Mouse (Mus musculus): Measurements from ENCODE around the gene Diras1. TPM values are rescaled to one million over a fixed set of nuclear protein-coding genes. Genes with fewer than 3 reads are reported as not detected.

Diras1 gene
- polyA plus RNA-seq, 2 experiments, result not detected

- no peaks in the 10 kb centered on the region for H3K9me3 ChIP-seq (ENCODE audit: control insufficient read depth, low read length)
- TF ChIP-seq EP300 (IDR thresholded peaks at IDR 0.05; ENCODE audit: low read depth) (no peak), CTCF (IDR thresholded peaks at IDR 0.05; ENCODE audit: low read depth) (no peak)
- no peak overlapping the region for H3K4me2 ChIP-seq (ENCODE audit: low read depth)
- H3K9ac ChIP-seq (replicated peaks), result no peak overlapping the region
- H3K27me3 ChIP-seq (ENCODE audit: control insufficient read depth, insufficient read depth, low read length), result peaks cover 20% of the 10 kb centered on the region
- ATAC-seq (ENCODE audit: insufficient read depth) (peak; percentile 53; the same call in 1 of the 2 replicates), DNase-seq (ENCODE audit: low read depth in 3 of 3, low spot score in 3 of 3) (no peak)
- H3K4me1 ChIP-seq (replicated peaks; ENCODE audit: control insufficient read depth in 2 of 2, insufficient read depth in 2 of 2, low read length in 1 of 2), result no peaks in the 10 kb centered on the region
- H3K36me3 ChIP-seq (replicated peaks; ENCODE audit: control insufficient read depth, insufficient read depth, low read depth), result no peaks in the 10 kb centered on the region
- H3K4me3 ChIP-seq (ENCODE audit: insufficient read depth in 1 of 2, low read depth in 2 of 2, low read length in 2 of 2), result no peak overlapping the region
- H3K27ac ChIP-seq, result no peak overlapping the region
Measured at GRCm38 (mm10) chr10:81028219-81028618, 2.8 kb upstream of the Diras1 start.

GRCm38 (mm10) chr10:81027331-81027730 lies 1.9 kb upstream of the Diras1 start:
- Histone ChIP-seq H3K4me3 (ENCODE audit: insufficient read depth in 1 of 2, low read depth in 2 of 2, low read length in 2 of 2) (no peak overlapping the region), H3K4me2 (ENCODE audit: low read depth) (no peak overlapping the region), H3K4me1 (replicated peaks; ENCODE audit: control insufficient read depth in 2 of 2, insufficient read depth in 2 of 2, low read length in 1 of 2) (no peaks in the 10 kb centered on the region), H3K27me3 (ENCODE audit: control insufficient read depth, insufficient read depth, low read length) (peaks cover 25% of the 10 kb centered on the region), H3K27ac (no peak overlapping the region), H3K9ac (replicated peaks) (no peak overlapping the region), H3K36me3 (replicated peaks; ENCODE audit: control insufficient read depth, insufficient read depth, low read depth) (no peaks in the 10 kb centered on the region), H3K9me3 (ENCODE audit: control insufficient read depth, low read length) (no peaks in the 10 kb centered on the region)
- TF ChIP-seq EP300 (IDR thresholded peaks at IDR 0.05; ENCODE audit: low read depth) (no peak), CTCF (IDR thresholded peaks at IDR 0.05; ENCODE audit: low read depth) (no peak)
- no peak for DNase-seq (ENCODE audit: low read depth in 3 of 3, low spot score in 3 of 3)
- 44% methylated on average over 4 of the region's 4 CpGs for whole genome bisulfite sequencing (ENCODE audit: insufficient replicate concordance)
- no peak for ATAC-seq (ENCODE audit: insufficient read depth)

GRCm38 (mm10) chr10:81026857-81027256 lies 1.4 kb upstream of the Diras1 start:
- no peaks in the 10 kb centered on the region for H3K4me1 ChIP-seq (replicated peaks; ENCODE audit: control insufficient read depth in 2 of 2, insufficient read depth in 2 of 2, low read length in 1 of 2)
- H3K9ac ChIP-seq (replicated peaks), result no peak overlapping the region
- no peak overlapping the region for H3K4me2 ChIP-seq (ENCODE audit: low read depth)
- H3K27ac ChIP-seq, result no peak overlapping the region
- H3K36me3 ChIP-seq (replicated peaks; ENCODE audit: control insufficient read depth, insufficient read depth, low read depth), result no peaks in the 10 kb centered on the region
- TF ChIP-seq CTCF (IDR thresholded peaks at IDR 0.05; ENCODE audit: low read depth) (no peak), EP300 (IDR thresholded peaks at IDR 0.05; ENCODE audit: low read depth) (no peak)
- 80% methylated on average over 5 of the region's 5 CpGs for WGBS (ENCODE audit: insufficient replicate concordance)
- H3K4me3 ChIP-seq (ENCODE audit: insufficient read depth in 1 of 2, low read depth in 2 of 2, low read length in 2 of 2), result no peak overlapping the region
- H3K9me3 ChIP-seq (ENCODE audit: control insufficient read depth, low read length), result no peaks in the 10 kb centered on the region
- no peak for ATAC-seq (ENCODE audit: insufficient read depth)
- DNase-seq (ENCODE audit: low read depth in 3 of 3, low spot score in 3 of 3), result no peak
- H3K27me3 ChIP-seq (ENCODE audit: control insufficient read depth, insufficient read depth, low read length), result peaks cover 30% of the 10 kb centered on the region

- WGBS (ENCODE audit: insufficient replicate concordance), result 2% methylated on average over 43 of the region's 43 CpGs
- Histone ChIP-seq H3K4me1 (replicated peaks; ENCODE audit: control insufficient read depth in 2 of 2, insufficient read depth in 2 of 2, low read length in 1 of 2) (no peaks in the 10 kb centered on the region), H3K27me3 (ENCODE audit: control insufficient read depth, insufficient read depth, low read length) (peaks cover 32% of the 10 kb centered on the region), H3K9me3 (ENCODE audit: control insufficient read depth, low read length) (no peaks in the 10 kb centered on the region), H3K4me2 (ENCODE audit: low read depth) (peak overlapping the region; percentile 24), H3K9ac (replicated peaks) (no peak overlapping the region), H3K4me3 (ENCODE audit: insufficient read depth in 1 of 2, low read depth in 2 of 2, low read length in 2 of 2) (0 out of 4 replicates have a peak overlapping the region, but pooled peaks of 1 of the 2 experiments have one; percentile 6), H3K36me3 (replicated peaks; ENCODE audit: control insufficient read depth, insufficient read depth, low read depth) (no peaks in the 10 kb centered on the region), H3K27ac (no peak overlapping the region)
- DNase-seq (ENCODE audit: low read depth in 3 of 3, low spot score in 3 of 3), result no peak
- ATAC-seq (ENCODE audit: insufficient read depth), result no peak
- TF ChIP-seq CTCF (IDR thresholded peaks at IDR 0.05; ENCODE audit: low read depth) (no peak), EP300 (IDR thresholded peaks at IDR 0.05; ENCODE audit: low read depth) (no peak)
Measured at GRCm38 (mm10) chr10:81025047-81025621, 328 bp downstream of the Diras1 start.

GRCm38 (mm10) chr10:81024346-81024937 lies 1.0 kb downstream of the Diras1 start:
- Histone ChIP-seq H3K4me1 (replicated peaks; ENCODE audit: control insufficient read depth in 2 of 2, insufficient read depth in 2 of 2, low read length in 1 of 2) (no peaks in the 10 kb centered on the region), H3K4me2 (ENCODE audit: low read depth) (no peak overlapping the region), H3K27me3 (ENCODE audit: control insufficient read depth, insufficient read depth, low read length) (peaks cover 32% of the 10 kb centered on the region), H3K9me3 (ENCODE audit: control insufficient read depth, low read length) (no peaks in the 10 kb centered on the region), H3K36me3 (replicated peaks; ENCODE audit: control insufficient read depth, insufficient read depth, low read depth) (no peaks in the 10 kb centered on the region), H3K4me3 (ENCODE audit: insufficient read depth in 1 of 2, low read depth in 2 of 2, low read length in 2 of 2) (no peak overlapping the region), H3K9ac (replicated peaks) (no peak overlapping the region), H3K27ac (no peak overlapping the region)
- WGBS (ENCODE audit: insufficient replicate concordance), result 54% methylated on average over 5 of the region's 5 CpGs
- DNase-seq (ENCODE audit: low read depth in 3 of 3, low spot score in 3 of 3) (no peak), ATAC-seq (ENCODE audit: insufficient read depth) (no peak)
- TF ChIP-seq CTCF (IDR thresholded peaks at IDR 0.05; ENCODE audit: low read depth) (no peak), EP300 (IDR thresholded peaks at IDR 0.05; ENCODE audit: low read depth) (no peak)
